Mouse (Mus musculus) hindbrain, embryonic 16.5 days (tissue): Measurements from ENCODE around the gene Trmo. TPM values are rescaled to one million over a fixed set of nuclear protein-coding genes. Genes with fewer than 3 reads are reported as not detected.

Experiments used
- ATAC-seq: fragments of 200-750 bp; cut with Nextera tagmentation; 2 replicates; pipeline ENCODE4 v1.8.0; 2017; ENCODE audit warnings: moderate TSS enrichment, moderate library complexity
- H3K27ac ChIP-seq: fragments of 300-500 bp; sonication (generic); 2 replicates; pipeline ENCODE4 v1.5.1; 2014; ENCODE audit warnings: low read depth, mild to moderate bottlenecking, control low read depth, low read length, moderate library complexity
- H3K27me3 ChIP-seq: fragments of 300-500 bp; sonication (generic); replicated peaks from 2 replicates; pipeline ENCODE4 v1.6.1; 2014; ENCODE audit warnings: low read length; ENCODE audit not compliant: control insufficient read depth, insufficient read depth
- H3K36me3 ChIP-seq: fragments of 300-500 bp; sonication (generic); 2 replicates; pipeline ENCODE4 v1.6.1; 2014; ENCODE audit warnings: mild to moderate bottlenecking, low read length, moderate library complexity, mixed read lengths; ENCODE audit not compliant: control insufficient read depth, insufficient read depth
- H3K4me1 ChIP-seq: fragments of 300-500 bp; sonication (generic); 2 replicates; pipeline ENCODE4 v1.6.1; 2014; ENCODE audit warnings: low read depth, low read length; ENCODE audit not compliant: control insufficient read depth, insufficient read depth
- H3K4me2 ChIP-seq: fragments of 300-500 bp; sonication (generic); 2 replicates; pipeline ENCODE4 v1.6.1; 2014; ENCODE audit warnings: mild to moderate bottlenecking, low read length, control low read depth, moderate library complexity
- H3K4me3 ChIP-seq: fragments of 300-500 bp; sonication (generic); 2 replicates; pipeline ENCODE4 v1.5.1; 2014; ENCODE audit warnings: mild to moderate bottlenecking, low read length, control low read depth, moderate library complexity
- H3K9ac ChIP-seq: fragments of 300-500 bp; sonication (generic); 2 replicates; pipeline ENCODE4 v1.6.1; 2014; ENCODE audit warnings: low read depth, mild to moderate bottlenecking, control low read depth, low read length, moderate library complexity
- H3K9me3 ChIP-seq: fragments of 300-500 bp; sonication (generic); 2 replicates; pipeline ENCODE4 v1.6.1; 2014; ENCODE audit warnings: mild to moderate bottlenecking, low read length, moderate library complexity; ENCODE audit not compliant: control insufficient read depth
- WGBS: fragments of 180-500 bp; shearing (Covaris S2); extraction: QIAGEN DNeasy Blood & Tissue Kit; methylation state at CpG from one replicate; pipeline ENCODE4 v1.1.7; 2014; 5-methylcytosine and 5-hydroxymethylcytosine counted together
- polyA plus RNA-seq: library from polyadenylated mRNA; unstranded; fragments of >200 nt; fragmentation: Nextera tagmentation; extraction: Ambion mirVana; gene quantifications from 2 replicates; pipeline ENCODE4 v1.2.1, GENCODE M21; 2015

Gene Trmo
- polyA plus RNA-seq, 1 experiment from 2014 or later: 8.8 TPM

- no peaks in the 10 kb centered on the region for H3K9me3 ChIP-seq
- H3K36me3 ChIP-seq: peaks cover 13% of the 10 kb centered on the region
- H3K27ac ChIP-seq: peak overlapping the region; percentile 89
- peak overlapping the region; percentile 52 for H3K4me3 ChIP-seq
- H3K4me1 ChIP-seq: peaks cover 3% of the 10 kb centered on the region
- ATAC-seq: no peak
- 45% methylated on average over 5 of the region's 5 CpGs for WGBS
- H3K4me2 ChIP-seq: peak overlapping the region; percentile 74
- H3K27me3 ChIP-seq: no peaks in the 10 kb centered on the region; the same call in 1 of the 2 replicates
- H3K9ac ChIP-seq: peak overlapping the region; percentile 89
Observed at GRCm38 (mm10) chr4:46388556-46388955, 681 bp downstream of the Trmo start.

GRCm38 (mm10) chr4:46374869-46375368 lies 14.3 kb downstream of the Trmo start:
- Histone ChIP-seq H3K36me3 (peaks cover 4% of the 10 kb centered on the region), H3K4me1 (peaks cover 3% of the 10 kb centered on the region; the same call in 1 of the 2 replicates), H3K27me3 (no peaks in the 10 kb centered on the region; the same call in 1 of the 2 replicates), H3K4me3 (peak overlapping the region; percentile 41), H3K27ac (no peak overlapping the region), H3K4me2 (peak overlapping the region; percentile 66), H3K9ac (peak overlapping the region; percentile 56), H3K9me3 (no peaks in the 10 kb centered on the region)
- peak; percentile 68 for ATAC-seq
- WGBS: 22% methylated on average over 22 of the region's 22 CpGs

DNA sequence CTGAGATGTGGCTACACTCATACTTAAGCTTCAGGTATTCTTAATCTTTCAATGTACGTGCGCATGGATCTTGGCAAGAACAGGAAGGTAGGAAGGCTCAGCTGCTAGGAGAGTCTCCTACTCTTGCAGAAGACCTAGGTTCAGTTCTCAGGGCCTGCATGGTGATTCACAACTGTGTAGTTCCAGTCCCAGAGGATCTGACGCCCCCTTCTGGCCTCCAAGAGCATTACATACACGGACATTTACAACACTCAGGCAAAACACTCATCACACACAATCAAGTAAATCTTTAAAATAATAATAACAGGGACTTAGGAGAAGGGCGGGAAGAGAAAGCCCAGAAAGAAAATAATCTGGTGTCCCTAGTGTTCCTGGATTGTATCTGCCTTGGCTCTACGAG lies 14.8 kb downstream of the Trmo start:
- Histone ChIP-seq H3K27ac (no peak overlapping the region), H3K36me3 (peaks cover 2% of the 10 kb centered on the region; the same call in 1 of the 2 replicates), H3K9me3 (no peaks in the 10 kb centered on the region), H3K4me3 (peak overlapping the region; percentile 41), H3K4me1 (peaks cover 3% of the 10 kb centered on the region; the same call in 1 of the 2 replicates), H3K9ac (peak overlapping the region; percentile 56; the same call in 1 of the 2 replicates), H3K4me2 (peak overlapping the region; percentile 66), H3K27me3 (no peaks in the 10 kb centered on the region; the same call in 1 of the 2 replicates)
- WGBS: 62% methylated on average over 6 of the region's 6 CpGs
- no peak for ATAC-seq

- Histone ChIP-seq H3K4me2 (peak overlapping the region; percentile 49), H3K9ac (peak overlapping the region; percentile 51), H3K27ac (no peak overlapping the region), H3K4me1 (peaks cover 3% of the 10 kb centered on the region; the same call in 1 of the 2 replicates), H3K36me3 (no peaks in the 10 kb centered on the region), H3K4me3 (peak overlapping the region; percentile 19), H3K9me3 (no peaks in the 10 kb centered on the region), H3K27me3 (peaks cover 4% of the 10 kb centered on the region; the same call in 1 of the 2 replicates)
- peak; percentile 89 for ATAC-seq
- WGBS: 5% methylated on average over 19 of the region's 19 CpGs
Observed at GRCm38 (mm10) chr4:46371030-46371429, 18.2 kb downstream of the Trmo start.

- Histone ChIP-seq H3K4me2 (no peak overlapping the region), H3K27ac (no peak overlapping the region), H3K36me3 (no peaks in the 10 kb centered on the region), H3K4me1 (peaks cover 3% of the 10 kb centered on the region; the same call in 1 of the 2 replicates), H3K9ac (no peak overlapping the region), H3K4me3 (no peak overlapping the region), H3K27me3 (peaks cover 4% of the 10 kb centered on the region; the same call in 1 of the 2 replicates), H3K9me3 (no peaks in the 10 kb centered on the region)
- ATAC-seq: no peak
- whole genome bisulfite sequencing: 65% methylated on average over 6 of the region's 6 CpGs
Observed at GRCm38 (mm10) chr4:46370406-46370805, 18.8 kb downstream of the Trmo start.

- H3K4me3 ChIP-seq: no peak overlapping the region
- H3K27ac ChIP-seq: no peak overlapping the region
- no peak overlapping the region for H3K9ac ChIP-seq
- H3K4me2 ChIP-seq: no peak overlapping the region
- peaks cover 3% of the 10 kb centered on the region; the same call in 1 of the 2 replicates for H3K4me1 ChIP-seq
- WGBS: 62% methylated on average over 4 of the region's 4 CpGs
- H3K36me3 ChIP-seq: no peaks in the 10 kb centered on the region
- no peak for ATAC-seq
- H3K27me3 ChIP-seq: peaks cover 4% of the 10 kb centered on the region; the same call in 1 of the 2 replicates
- no peaks in the 10 kb centered on the region for H3K9me3 ChIP-seq
Observed at GRCm38 (mm10) chr4:46369070-46369469, 20.2 kb downstream of the Trmo start.

DNA sequence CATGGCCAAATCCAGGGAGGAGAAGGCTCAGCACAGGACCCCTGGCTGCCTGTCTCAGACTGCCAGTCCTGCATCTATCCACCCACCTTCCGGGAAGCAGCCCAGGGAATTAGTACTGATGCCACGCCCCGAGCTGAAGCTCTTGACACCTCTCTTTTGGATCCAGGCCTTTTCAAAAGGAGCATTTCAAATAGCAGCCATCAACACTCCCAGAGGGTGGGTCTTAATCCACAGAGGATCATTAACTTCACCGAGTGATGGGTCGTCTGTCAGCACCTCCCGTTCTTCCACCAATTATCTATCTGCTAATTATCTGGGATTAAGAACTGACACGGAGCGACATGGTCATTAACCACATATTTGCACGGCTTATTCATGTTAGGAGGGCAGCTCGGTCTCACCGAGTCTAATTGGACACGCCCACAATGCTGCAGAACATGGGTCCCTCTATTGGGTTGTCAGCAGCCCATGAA lies 21.7 kb downstream of the Trmo start:
- H3K27ac ChIP-seq: no peak overlapping the region
- peaks cover 4% of the 10 kb centered on the region; the same call in 1 of the 2 replicates for H3K27me3 ChIP-seq
- 15% methylated on average over 12 of the region's 12 CpGs for WGBS
- H3K4me3 ChIP-seq: no peak overlapping the region
- no peak overlapping the region for H3K4me2 ChIP-seq
- H3K9ac ChIP-seq: no peak overlapping the region
- H3K36me3 ChIP-seq: no peaks in the 10 kb centered on the region
- no peak for ATAC-seq
- H3K4me1 ChIP-seq: peaks cover 3% of the 10 kb centered on the region; the same call in 1 of the 2 replicates
- H3K9me3 ChIP-seq: no peaks in the 10 kb centered on the region

DNA sequence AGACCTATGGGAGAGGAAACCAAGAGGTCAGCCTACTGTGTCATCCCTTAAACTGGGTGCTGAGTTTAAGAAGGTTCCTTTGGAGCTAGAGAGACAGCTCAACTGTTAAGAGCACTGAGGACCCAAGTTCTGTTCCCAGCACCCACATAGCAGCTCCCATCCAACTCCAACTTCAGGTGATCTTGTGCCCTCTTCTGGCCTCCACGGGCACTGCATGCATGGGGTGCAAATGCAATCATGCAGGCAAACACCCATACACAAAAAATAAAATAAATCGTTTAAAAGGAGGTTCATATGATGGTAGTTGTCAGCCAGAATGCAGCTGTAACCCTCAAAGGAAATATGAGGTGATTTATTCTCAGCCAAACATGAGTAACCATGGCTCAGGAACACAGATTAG lies 24.9 kb downstream of the Trmo start:
- ATAC-seq: no peak
- Histone ChIP-seq H3K36me3 (no peaks in the 10 kb centered on the region), H3K9ac (no peak overlapping the region), H3K4me3 (no peak overlapping the region), H3K27ac (no peak overlapping the region), H3K4me1 (no peaks in the 10 kb centered on the region), H3K4me2 (no peak overlapping the region), H3K9me3 (no peaks in the 10 kb centered on the region), H3K27me3 (peaks cover 4% of the 10 kb centered on the region; the same call in 1 of the 2 replicates)
- WGBS: 84% methylated on average over 2 of the region's 2 CpGs

DNA sequence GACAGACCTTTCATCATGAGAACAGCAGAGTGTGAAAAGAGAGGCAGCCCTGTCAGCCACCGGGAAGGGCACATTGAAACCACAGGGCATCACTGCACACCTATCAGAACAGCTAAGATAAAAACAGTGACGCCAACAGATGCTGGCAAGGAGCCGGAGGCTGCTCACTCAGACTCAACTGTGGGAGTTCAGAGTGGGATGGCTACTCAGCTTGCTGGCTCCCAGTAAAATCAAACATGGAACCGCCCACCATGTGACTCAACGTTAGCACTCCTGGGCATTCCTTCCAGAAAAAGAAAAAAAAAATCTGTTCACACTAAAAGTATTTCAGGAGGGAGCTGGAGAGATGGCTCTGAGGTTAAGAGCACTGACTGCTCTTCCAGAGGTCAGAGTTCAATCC lies 28.0 kb downstream of the Trmo start:
- no peaks in the 10 kb centered on the region; the same call in 1 of the 2 replicates for H3K27me3 ChIP-seq
- no peaks in the 10 kb centered on the region for H3K36me3 ChIP-seq
- no peak overlapping the region for H3K4me2 ChIP-seq
- H3K27ac ChIP-seq: no peak overlapping the region
- no peak overlapping the region for H3K9ac ChIP-seq
- WGBS: 79% methylated on average over 5 of the region's 5 CpGs
- no peaks in the 10 kb centered on the region for H3K9me3 ChIP-seq
- ATAC-seq: no peak
- no peak overlapping the region for H3K4me3 ChIP-seq
- H3K4me1 ChIP-seq: no peaks in the 10 kb centered on the region
